ENCODE assay signal across 8 mouse cellular contexts in the genomic region with DNA sequence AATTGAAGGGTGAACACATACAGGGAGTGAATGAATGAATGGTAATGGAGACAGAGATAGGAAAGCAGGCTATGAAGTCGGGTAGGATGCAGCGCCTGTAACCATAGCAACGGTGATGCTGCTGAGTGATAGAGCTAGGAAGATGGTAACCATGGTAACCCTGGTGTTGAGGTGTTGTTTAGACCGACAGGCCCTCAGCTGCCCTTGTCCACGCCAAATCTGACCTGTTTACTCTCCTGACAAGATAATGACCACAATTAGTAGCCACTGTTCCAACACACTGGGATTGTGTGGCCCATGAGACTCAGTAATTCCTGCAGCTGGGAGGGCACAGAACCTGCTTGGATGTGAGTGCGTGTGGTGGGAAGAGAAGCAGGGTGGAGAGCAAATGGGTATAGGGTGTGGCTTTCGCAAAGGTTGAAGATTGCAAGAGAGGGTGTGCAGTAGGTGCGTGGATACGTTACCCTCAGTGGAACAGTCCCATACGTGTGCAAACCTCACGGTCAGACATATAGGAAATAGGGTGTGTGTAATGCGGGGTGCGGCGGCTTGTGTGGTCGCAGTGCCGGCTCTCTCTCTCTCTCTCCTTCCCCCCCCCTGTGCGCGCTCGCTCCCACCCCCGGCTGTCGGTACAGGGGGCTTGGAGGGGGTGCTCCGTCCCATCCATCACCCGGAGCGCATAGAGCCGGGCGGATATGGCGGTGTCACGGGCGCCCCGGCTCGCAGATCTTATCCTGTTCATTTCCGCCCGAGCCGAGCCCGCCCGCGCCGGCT.
DNase-seq lines count a peak whose midpoint lies in the region; ATAC-seq and TF ChIP-seq lines count a peak whose summit lies in the region.

No protein-coding gene starts in this region.

- peaks cover 12% of the 10 kb centered on the region for H3K9me3 ChIP-seq in megakaryocyte, embryonic 14.5 days
- H3K9me3 ChIP-seq in hindbrain, embryonic 10.5 days = no peaks in the 10 kb centered on the region

- no peaks in the 10 kb centered on the region for H3K36me3 ChIP-seq in megakaryocyte, embryonic 14.5 days (replicated peaks; ENCODE audit: low read length)
- H3K36me3 ChIP-seq in hindbrain, embryonic 10.5 days = no peaks in the 10 kb centered on the region

- peak overlapping the region; percentile 89 for H3K27ac ChIP-seq in cortical plate, adult 2 months (ENCODE audit: insufficient read depth, low read length)
- H3K27ac ChIP-seq in hindbrain, embryonic 10.5 days = peak overlapping the region; percentile 77

- no peak for TF ChIP-seq CTCF in cortical plate, adult 2 months (IDR thresholded peaks at IDR 0.05; ENCODE audit: extremely low read depth, insufficient read depth, low read length)

- H3K4me3 ChIP-seq in megakaryocyte, embryonic 14.5 days (replicated peaks) = peak overlapping the region; percentile 74
- H3K4me3 ChIP-seq in cortical plate, adult 2 months (ENCODE audit: insufficient read depth, low read length) = peak overlapping the region; percentile 58
- peak overlapping the region; percentile 63 for H3K4me3 ChIP-seq in hindbrain, embryonic 10.5 days

- peak; percentile 59 for TF ChIP-seq POLR2A in cortical plate, adult 2 months (IDR thresholded peaks at IDR 0.05; ENCODE audit: extremely low read depth, insufficient read depth, low read length)

- H3K4me1 ChIP-seq in megakaryocyte, embryonic 14.5 days = peaks cover 16% of the 10 kb centered on the region
- H3K4me1 ChIP-seq in cortical plate, adult 2 months (ENCODE audit: control insufficient read depth, insufficient read depth, low read length) = peaks cover 4% of the 10 kb centered on the region
- peaks cover 35% of the 10 kb centered on the region for H3K4me1 ChIP-seq in hindbrain, embryonic 10.5 days (replicated peaks)

- peaks cover 84% of the 10 kb centered on the region for H3K27me3 ChIP-seq in megakaryocyte, embryonic 14.5 days (replicated peaks)
- H3K27me3 ChIP-seq in hindbrain, embryonic 10.5 days (ENCODE audit: insufficient read depth, poor library complexity, severe bottlenecking) = peaks cover 78% of the 10 kb centered on the region

- no peak for ATAC-seq in megakaryocyte, adult 5-6 weeks (ENCODE audit: poor library complexity, severe bottlenecking)

- 1% methylated on average over 38 of the region's 38 CpGs for WGBS in hindbrain, embryonic 10.5 days

- DNase-seq in hindbrain, embryonic 10.5 days (ENCODE audit: low spot score) = peak; percentile 72
- peak; percentile 70 to 75 for DNase-seq in left cerebral cortex, adult 18-20 months (ENCODE audit: low spot score in 2 of 2)
- peak; percentile 60 for DNase-seq in naive thymus-derived CD4-positive, alpha-beta T cell, adult 2 months (ENCODE audit: low read depth)
- no peak for DNase-seq in urinary bladder, postnatal 14 days (ENCODE audit: low spot score)
- DNase-seq in urinary bladder, adult 2 months (ENCODE audit: low spot score) = no peak

Comparison
In these comparisons a context has a peak if more than half of its experiments do, and no peak if none do; other contexts are left out.
1. DNase-seq: peak in hindbrain, embryonic 10.5 days (single experiment), left cerebral cortex, adult 18-20 months (2 of 2) and naive thymus-derived CD4-positive, alpha-beta T cell, adult 2 months (single experiment); none in urinary bladder, postnatal 14 days (single experiment) and urinary bladder, adult 2 months (single experiment).
2. Peak in every context shown above with its lines, with median percentiles within 50 percentile points of each other: H3K4me3 ChIP-seq.